Mouse (Mus musculus) ES-E14 (cell line): ENCODE measurements around the gene Cfl1. TPM values are rescaled to one million over a fixed set of nuclear protein-coding genes. Genes with fewer than 3 reads are reported as not detected.

Source experiments
- DNase-seq: peaks from one replicate; pipeline ENCODE4 v3.0.0-alpha.2; 2013; ENCODE audit warnings: low read depth, low spot score
- H3K27ac ChIP-seq: 2 replicates; pipeline ENCODE4 v1.5.1; 2012; ENCODE audit warnings: low read depth, mild to moderate bottlenecking, low read length, moderate library complexity, mixed read lengths; ENCODE audit not compliant: poor library complexity, insufficient read depth, severe bottlenecking
- H3K36me3 ChIP-seq: 2 replicates; pipeline ENCODE4 v1.6.1; 2012; ENCODE audit warnings: mild to moderate bottlenecking, low read length, moderate library complexity, mixed read lengths; ENCODE audit not compliant: control insufficient read depth, poor library complexity, insufficient read depth, severe bottlenecking
- H3K4me1 ChIP-seq, 2 experiments: fragments of 150-350 bp in 1 of 2; sonication (generic) in 1 of 2; 2 replicates each; pipeline ENCODE4 v1.6.1; 2012; ENCODE audit warnings: low read length in 2 of 2, mild to moderate bottlenecking in 1 of 2, mixed read lengths in 1 of 2; ENCODE audit not compliant: control insufficient read depth in 2 of 2, insufficient read depth in 2 of 2, poor library complexity in 1 of 2
- H3K4me3 ChIP-seq, 2 experiments: fragments of 150-350 bp in 1 of 2; sonication (generic) in 1 of 2; 2 replicates each; pipeline ENCODE4 v1.5.1; 2012; ENCODE audit warnings: low read length in 2 of 2, low read depth in 1 of 2, mild to moderate bottlenecking in 1 of 2, mixed read lengths in 1 of 2; ENCODE audit not compliant: insufficient read depth in 1 of 2, poor library complexity in 1 of 2, severe bottlenecking in 1 of 2
- H3K9ac ChIP-seq: 2 replicates; pipeline ENCODE4 v1.6.1; 2012; ENCODE audit warnings: low read depth, mild to moderate bottlenecking, low read length, mixed read lengths; ENCODE audit not compliant: poor library complexity, insufficient read depth, severe bottlenecking
- H3K9me3 ChIP-seq: fragments of 150-350 bp; sonication (generic); 2 replicates; pipeline ENCODE4 v1.6.1; 2012; ENCODE audit warnings: low read depth, mild to moderate bottlenecking, low read length; ENCODE audit not compliant: control insufficient read depth, insufficient read depth
- CHD2 ChIP-seq: IDR thresholded peaks from 2 replicates; pipeline ENCODE4 v1.6.1; 2014; ENCODE audit warnings: mild to moderate bottlenecking, low read depth, low read length, inconsistent platforms
- HCFC1 ChIP-seq: IDR thresholded peaks from 2 replicates; pipeline ENCODE4 v1.6.1; 2012; ENCODE audit warnings: low read length, inconsistent platforms, borderline replicate concordance; ENCODE audit not compliant: insufficient read depth
- MAFK ChIP-seq: IDR thresholded peaks from 2 replicates; pipeline ENCODE4 v1.6.1; 2014; ENCODE audit warnings: mild to moderate bottlenecking, low read depth, low read length, inconsistent platforms; ENCODE audit not compliant: insufficient read depth
- ZC3H11A ChIP-seq: IDR thresholded peaks from 2 replicates; pipeline ENCODE4 v1.6.1; 2012; ENCODE audit warnings: low read depth, mild to moderate bottlenecking, inconsistent platforms, low read length, borderline replicate concordance
- ZNF384 ChIP-seq: IDR thresholded peaks from 2 replicates; pipeline ENCODE4 v1.6.1; 2012; ENCODE audit warnings: low read depth, low read length, inconsistent platforms
- in situ Hi-C, 2 experiments: fragments of 600-800 bp; cut with MboI; formaldehyde crosslinking; loops; one replicate each; pipeline ENCODE4 v1.15.1; 2025; ENCODE audit warnings: low sequenced_read_pairs in 2 of 2, inconsistent platforms in 1 of 2; ENCODE audit not compliant: unreplicated experiment in 2 of 2
- total RNA-seq: library from RNA; depleted of rRNA; stranded (reverse); fragments of 300-350 nt; gene quantifications from 2 replicates; pipeline ENCODE4 v1.2.3, GENCODE M21; 2012

Cfl1 gene
- total RNA-seq, 1 experiment, result 955 TPM

DNA sequence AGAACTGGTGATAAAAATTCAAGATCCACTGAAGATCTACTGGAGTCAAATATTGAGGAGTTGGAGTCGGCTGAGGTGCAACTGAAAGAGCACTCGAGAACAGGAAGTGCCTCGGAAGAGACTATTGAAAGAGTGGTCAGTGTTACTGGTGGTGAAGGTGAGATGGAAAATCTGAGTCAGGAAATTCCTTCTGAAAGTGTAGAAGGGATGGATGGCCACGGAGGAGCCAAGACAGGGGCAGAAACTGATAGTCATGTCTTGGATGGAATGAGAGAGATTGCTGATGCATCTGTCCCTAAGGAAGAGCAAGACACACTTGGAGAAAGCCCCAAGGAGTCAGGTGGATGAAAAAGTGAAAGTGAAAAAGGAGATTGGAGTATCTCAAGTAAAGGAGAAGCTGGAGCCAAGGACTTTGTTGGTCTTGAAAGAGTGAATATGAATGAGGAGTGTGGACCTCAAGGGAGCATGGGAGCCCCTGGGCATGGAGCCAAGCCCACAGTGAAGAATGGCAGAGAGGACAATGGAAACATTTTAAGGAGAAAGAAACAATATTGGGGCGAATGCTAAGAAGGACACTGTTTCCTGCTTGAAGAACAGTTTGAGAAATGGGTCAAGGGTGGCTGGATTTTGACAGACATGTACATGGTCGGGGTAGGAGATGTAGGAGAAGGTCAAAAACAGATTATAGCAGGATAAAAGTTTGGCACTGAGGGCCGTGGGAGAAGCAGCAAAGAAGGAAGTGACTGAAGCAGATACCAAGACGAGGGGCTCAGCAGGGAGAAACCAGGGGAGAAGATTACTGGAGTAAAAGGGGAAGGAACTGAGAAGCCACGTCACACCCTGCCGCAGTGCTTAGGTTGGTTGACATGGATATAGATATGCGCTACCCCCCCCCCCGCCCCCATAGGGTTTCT is 22.1 kb downstream of the Cfl1 start:
- TF ChIP-seq MAFK (no peak), CHD2 (no peak), ZNF384 (no peak), ZC3H11A (no peak), HCFC1 (no peak)

DNA sequence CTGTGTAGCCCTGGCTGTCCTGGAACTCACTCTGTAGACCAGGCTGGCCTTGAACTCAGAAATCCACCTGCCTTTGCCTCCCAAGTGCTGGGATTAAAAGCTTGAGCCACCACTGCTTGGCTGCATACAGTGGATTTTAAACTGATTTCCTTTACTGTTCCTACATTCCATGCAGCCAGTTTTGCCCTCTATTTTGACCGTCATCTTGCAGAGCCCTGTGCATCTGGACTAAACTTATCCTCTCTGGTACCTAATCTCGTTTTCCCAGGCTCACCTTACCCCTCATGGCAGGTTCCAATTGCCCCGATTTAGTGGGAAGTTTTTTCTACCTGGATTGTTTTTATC is 22.7 kb downstream of the Cfl1 start:
- H3K9ac ChIP-seq, result no peak overlapping the region
- no peaks in the 10 kb centered on the region for H3K36me3 ChIP-seq
- H3K4me1 ChIP-seq, result peaks cover 4 to 16% of the 10 kb centered on the region in 2 experiments; a peak in 3 of 4 replicates
- no peak for TF ChIP-seq MAFK
- TF ChIP-seq ZC3H11A, result no peak
- no peak for TF ChIP-seq ZNF384
- TF ChIP-seq CHD2, result no peak
- no peak for TF ChIP-seq HCFC1
- H3K9me3 ChIP-seq, result no peaks in the 10 kb centered on the region
- no peak overlapping the region for H3K27ac ChIP-seq
- no peak for DNase-seq
- H3K4me3 ChIP-seq, result no peak overlapping the region
- in situ Hi-C loops, result no loop called here

More for the DNA sequence above, 22.1 kb downstream of the Cfl1 start:
- no peak overlapping the region for H3K27ac ChIP-seq
- H3K9me3 ChIP-seq, result no peaks in the 10 kb centered on the region
- no peaks in the 10 kb centered on the region for H3K36me3 ChIP-seq
- peaks cover 4 to 16% of the 10 kb centered on the region in 2 experiments; a peak in 3 of 4 replicates for H3K4me1 ChIP-seq
- no peak overlapping the region for H3K4me3 ChIP-seq
- H3K9ac ChIP-seq, result no peak overlapping the region
- DNase-seq, result no peak
- in situ Hi-C loops, result no loop called here

DNA sequence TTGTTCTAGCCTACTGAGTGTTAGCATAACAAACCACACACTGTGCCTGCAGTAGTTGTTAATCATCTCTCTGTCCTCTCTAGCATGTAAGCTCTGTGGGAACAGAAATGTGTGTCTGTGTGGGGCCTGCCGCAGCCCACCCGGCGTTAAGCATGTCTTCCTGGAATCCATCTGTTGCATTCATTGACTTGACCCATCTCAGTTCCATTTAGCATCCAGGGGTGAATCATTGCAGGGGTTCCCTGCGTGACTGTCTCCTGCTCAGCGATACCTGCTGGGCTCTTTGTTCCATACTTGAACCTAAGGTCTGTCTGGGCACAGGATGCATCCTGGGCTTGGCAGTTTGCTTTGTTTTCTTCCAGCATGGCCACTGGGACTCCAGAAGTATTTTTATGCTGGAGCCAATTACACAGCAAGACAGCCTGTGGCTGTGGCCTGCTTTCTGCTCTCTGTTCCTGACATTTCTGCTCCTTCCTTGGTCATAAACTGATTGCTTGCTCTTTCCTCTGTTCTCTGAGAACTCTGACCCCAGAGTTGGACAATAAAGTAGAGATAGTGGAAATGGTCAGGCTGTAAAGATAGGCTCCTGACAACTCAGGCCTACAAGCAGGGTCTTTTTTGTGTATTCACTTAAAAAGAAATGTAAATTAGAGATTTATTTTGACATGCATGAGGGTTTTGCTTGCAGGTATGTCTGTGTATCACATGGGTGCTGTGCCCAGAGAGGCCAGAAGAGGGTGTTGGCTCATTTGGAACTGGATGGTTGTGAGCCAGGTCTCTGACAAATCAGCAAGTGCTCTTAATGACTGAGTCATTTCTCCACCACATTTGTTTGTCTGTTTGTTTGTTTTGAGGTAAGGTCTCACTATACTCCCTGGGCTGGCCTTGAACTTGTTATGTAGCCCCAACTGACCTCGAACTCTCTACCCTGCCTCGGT is 25.9 kb downstream of the Cfl1 start:
- Histone ChIP-seq H3K36me3 (no peaks in the 10 kb centered on the region), H3K9ac (no peak overlapping the region), H3K4me1 (peaks cover 3 to 11% of the 10 kb centered on the region in 2 experiments; a peak in 3 of 4 replicates), H3K4me3 (no peak overlapping the region), H3K9me3 (no peaks in the 10 kb centered on the region), H3K27ac (peak overlapping the region; percentile 41)
- in situ Hi-C loops, result no loop called here
- DNase-seq, result no peak
- TF ChIP-seq CHD2 (no peak), MAFK (no peak), ZNF384 (no peak), HCFC1 (no peak), ZC3H11A (no peak)

DNA sequence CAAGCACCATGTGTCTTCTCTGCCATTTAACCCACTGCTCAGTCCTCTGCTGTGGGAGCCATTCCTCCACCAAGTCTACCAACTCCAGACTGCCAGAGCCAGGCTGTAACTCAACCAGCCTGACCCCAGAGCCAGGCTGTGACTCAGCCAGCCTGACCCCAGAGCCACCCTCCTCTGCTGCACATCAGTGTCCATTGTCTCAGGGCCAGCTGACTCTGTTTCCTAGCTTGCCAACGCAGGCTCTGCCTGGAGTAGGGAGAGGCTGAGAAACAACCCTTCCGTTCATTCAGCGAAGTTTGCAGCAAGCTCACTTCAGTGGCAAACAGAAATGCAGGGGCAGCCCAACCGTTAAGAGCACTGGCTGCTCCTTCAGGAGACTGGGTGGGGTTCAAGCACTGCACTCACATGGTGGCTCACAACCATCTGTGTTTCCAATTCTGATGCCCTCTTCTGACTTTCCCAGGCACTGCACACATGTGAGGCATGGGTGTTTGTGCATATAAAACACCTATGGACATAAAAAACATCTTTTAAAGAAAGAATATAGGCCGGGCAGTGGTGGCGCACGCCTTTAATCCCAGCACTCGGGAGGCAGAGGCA is 26.8 kb downstream of the Cfl1 start:
- Histone ChIP-seq H3K9ac (no peak overlapping the region), H3K36me3 (no peaks in the 10 kb centered on the region), H3K4me3 (no peak overlapping the region), H3K9me3 (no peaks in the 10 kb centered on the region), H3K4me1 (peaks cover 3 to 11% of the 10 kb centered on the region in 2 experiments; a peak in 3 of 4 replicates), H3K27ac (0 out of 2 replicates have a peak overlapping the region, but pooled peaks have one; percentile 38)
- TF ChIP-seq CHD2 (no peak), MAFK (no peak), HCFC1 (no peak), ZC3H11A (no peak), ZNF384 (no peak)
- in situ Hi-C loops, result no loop called here
- DNase-seq, result no peak
